Mouse (Mus musculus) right cerebral cortex, postnatal 4 days (tissue): ENCODE measurements around the gene Tnfaip1.

ENCODE experiments used
- DNase-seq: peaks from one replicate; pipeline ENCODE4 v3.0.0-alpha.2; 2022

Tnfaip1 gene

GRCm38 (mm10) chr11:78499004-78499403, 37.1 kb downstream of the Tnfaip1 start, which contains the start of gene Vtn:
Gene Vtn, plus strand, starts transcription at chr11:78499091.
- DNase-seq, result no peak

- DNase-seq, result peak; percentile 94
These were observed 38.3 kb downstream of the Tnfaip1 start, which contains the start of gene Sarm1 for GRCm38 (mm10) chr11:78497544-78498522. Gene Sarm1, minus strand, starts transcription at chr11:78497754.

- DNase-seq, result peak; percentile 52
These were observed 39.0 kb downstream of the Tnfaip1 start for GRCm38 (mm10) chr11:78497071-78497541.

- no peak for DNase-seq
These were observed 40.2 kb downstream of the Tnfaip1 start for GRCm38 (mm10) chr11:78495904-78496303.

- peak; percentile 64 for DNase-seq
These were observed 45.3 kb downstream of the Tnfaip1 start for GRCm38 (mm10) chr11:78490781-78491241.

GRCm38 (mm10) chr11:78488168-78488567, 48.0 kb downstream of the Tnfaip1 start:
- DNase-seq, result peak; percentile 84

- no peak for DNase-seq
These were observed 52.5 kb downstream of the Tnfaip1 start for GRCm38 (mm10) chr11:78483639-78484038.

GRCm38 (mm10) chr11:78475289-78475688, 60.8 kb downstream of the Tnfaip1 start:
- DNase-seq, result no peak
